ENCODE assay signal across 15 mouse cellular contexts in the genomic region with DNA sequence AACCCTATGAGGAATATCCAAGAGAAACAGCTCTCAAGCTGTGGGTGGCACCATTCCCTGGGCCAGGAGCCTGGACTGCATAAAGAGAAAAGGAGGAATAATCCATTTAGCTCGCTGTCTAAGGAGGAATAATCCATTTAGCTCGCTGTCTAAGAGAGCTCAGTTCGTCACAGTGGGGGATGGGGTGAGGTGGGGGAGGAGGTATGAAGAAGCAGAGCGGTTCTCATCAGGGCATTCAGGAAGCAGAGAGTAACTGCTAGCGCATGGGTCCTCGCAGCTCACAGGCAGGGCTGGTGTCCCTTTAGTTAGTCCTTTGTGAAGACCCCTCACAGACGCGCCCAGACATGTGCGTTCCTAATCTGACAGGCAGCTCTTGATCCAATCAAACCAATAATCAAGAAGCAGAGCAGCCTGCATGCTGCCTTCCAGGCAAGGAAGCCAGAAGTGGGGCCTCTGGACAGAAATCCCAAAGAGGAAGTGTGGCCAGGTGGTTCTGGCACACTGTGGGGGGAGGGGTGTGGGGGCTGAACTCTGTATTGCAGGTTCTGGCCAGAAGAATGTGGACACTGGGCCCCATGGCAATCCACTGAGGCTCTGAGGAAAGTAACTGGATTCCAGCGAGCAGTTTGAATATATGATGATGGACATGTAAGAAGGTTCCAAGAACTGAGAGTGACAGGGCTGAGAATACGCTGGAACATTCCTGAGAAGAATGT. TPM values are rescaled to one million over a fixed set of nuclear protein-coding genes. Genes with fewer than 3 reads are reported as not detected.
A peak's percentile ranks its signal among the peaks of the same experiment; 100 is the strongest.
DNase-seq lines count a peak whose midpoint lies in the region; ATAC-seq and TF ChIP-seq lines count a peak whose summit lies in the region.
"Had no signal": no experiment of that assay in that cellular context is flagged by ENCODE, and none has a peak within 500 bp of the region (broad histone marks: within the 10 kb centered on the region; RNA-seq: fewer than 3 reads in every experiment).

No protein-coding gene starts in this region.

- H3K27ac ChIP-seq in liver, postnatal 0 days (ENCODE audit: low read depth): peak overlapping the region; percentile 30
- H3K27ac ChIP-seq in liver, embryonic 12.5 days: no peak overlapping the region
- H3K27ac ChIP-seq: forebrain, embryonic 15.5 days; gastrocnemius, adult 2 months; layer of hippocampus, adult 2 months; liver, embryonic 14.5 days had no signal

- no peak overlapping the region for H3K4me3 ChIP-seq in liver, postnatal 0 days (ENCODE audit: low read depth, low read length)
- H3K4me3 ChIP-seq in liver, embryonic 12.5 days: no peak overlapping the region
- H3K4me3 ChIP-seq in G1E (ENCODE audit: low read depth, low read length): peak overlapping the region; percentile 17; the same call in 1 of the 2 replicates
- H3K4me3 ChIP-seq: forebrain, embryonic 15.5 days; gastrocnemius, adult 2 months; heart, embryonic 12.5 days; layer of hippocampus, adult 2 months; myocyte had no signal

- peak; percentile 34 for DNase-seq in liver, postnatal 0 days
- DNase-seq in G1E (ENCODE audit: low spot score): no peak
- peak; percentile 34 for DNase-seq in embryo, embryonic 10.5 days (ENCODE audit: low spot score)
- peak; percentile 46 for DNase-seq in naive thymus-derived CD4-positive, alpha-beta T cell, adult 2 months (ENCODE audit: low read depth)
- no peak for DNase-seq in yolk sac, embryonic 10.5 days (ENCODE audit: low spot score)
- no peak for DNase-seq in left cerebral cortex, postnatal 4 days
- DNase-seq: cerebellum, adult 8-10 months; gastrocnemius, adult 2 months; kidney, adult 9 months had no signal

- H3K4me2 ChIP-seq in liver, postnatal 0 days (ENCODE audit: low read depth, low read length): 0 out of 2 replicates have a peak overlapping the region, but pooled peaks have one; percentile 0
- H3K4me2 ChIP-seq in liver, embryonic 12.5 days: no peak overlapping the region
- H3K4me2 ChIP-seq: forebrain, embryonic 15.5 days; heart, embryonic 12.5 days had no signal

- no peaks in the 10 kb centered on the region for H3K27me3 ChIP-seq in liver, postnatal 0 days (ENCODE audit: insufficient read depth, low read length)
- H3K27me3 ChIP-seq in liver, embryonic 12.5 days (replicated peaks): peaks cover 7% of the 10 kb centered on the region; the same call in 1 of the 2 replicates
- peaks cover 13% of the 10 kb centered on the region for H3K27me3 ChIP-seq in G1E (ENCODE audit: insufficient read depth, low read length)
- H3K27me3 ChIP-seq: forebrain, embryonic 15.5 days; heart, embryonic 12.5 days had no signal

- 50% methylated on average over 11 of the region's 11 CpGs for WGBS in liver, postnatal 0 days (ENCODE audit: insufficient replicate concordance)
- WGBS in liver, embryonic 12.5 days (ENCODE audit: insufficient replicate concordance): 30% methylated on average over 11 of the region's 11 CpGs

- no peaks in the 10 kb centered on the region for H3K9me3 ChIP-seq in liver, postnatal 0 days (ENCODE audit: low read length)
- no peaks in the 10 kb centered on the region for H3K9me3 ChIP-seq in liver, embryonic 12.5 days (replicated peaks)
- no peaks in the 10 kb centered on the region for H3K9me3 ChIP-seq in G1E (replicated peaks)
- H3K9me3 ChIP-seq: forebrain, embryonic 15.5 days; heart, embryonic 12.5 days had no signal

- no peak for TF ChIP-seq EP300 in liver, postnatal 0 days (IDR thresholded peaks at IDR 0.05; ENCODE audit: low read depth)

- ATAC-seq in liver, postnatal 0 days: peak; percentile 41; the same call in 1 of the 2 replicates
- ATAC-seq in liver, embryonic 12.5 days: no peak
- ATAC-seq in G1E (ENCODE audit: extremely low read depth, insufficient number of reproducible peaks, low FRiP score, poor library complexity, severe bottlenecking): 0 out of 2 replicates have a peak, but pooled peaks have one; percentile 37
- ATAC-seq: forebrain, embryonic 15.5 days had no signal

- intact Hi-C loops in left cerebral cortex, postnatal 4 days (cut with DNase I): no loop called here

- no peak for TF ChIP-seq CTCF in liver, postnatal 0 days (IDR thresholded peaks at IDR 0.05; ENCODE audit: low read depth)
- no peak for TF ChIP-seq CTCF in G1E (IDR thresholded peaks at IDR 0.05; ENCODE audit: low read depth, low read length)

- no peak overlapping the region for H3K9ac ChIP-seq in liver, postnatal 0 days (replicated peaks)
- no peak overlapping the region for H3K9ac ChIP-seq in liver, embryonic 12.5 days
- H3K9ac ChIP-seq: forebrain, embryonic 15.5 days; heart, embryonic 12.5 days; liver, embryonic 14.5 days had no signal

- peaks cover 10% of the 10 kb centered on the region for H3K4me1 ChIP-seq in liver, postnatal 0 days (ENCODE audit: insufficient read depth)
- peaks cover 12% of the 10 kb centered on the region for H3K4me1 ChIP-seq in liver, embryonic 12.5 days
- H3K4me1 ChIP-seq in G1E (ENCODE audit: insufficient read depth, low read depth, low read length): peaks cover 39% of the 10 kb centered on the region
- H3K4me1 ChIP-seq: forebrain, embryonic 15.5 days; heart, embryonic 12.5 days had no signal

- no peaks in the 10 kb centered on the region for H3K36me3 ChIP-seq in liver, postnatal 0 days (replicated peaks; ENCODE audit: insufficient read depth, low read length)
- H3K36me3 ChIP-seq in liver, embryonic 12.5 days: no peaks in the 10 kb centered on the region
- no peaks in the 10 kb centered on the region for H3K36me3 ChIP-seq in G1E (replicated peaks)
- H3K36me3 ChIP-seq: forebrain, embryonic 15.5 days; heart, embryonic 12.5 days had no signal

RNA-seq across cellular contexts. Expression of gene Il4ra, which starts 9.4 kb away (rescaled TPM):
- polyA plus RNA-seq in liver, postnatal 0 days (2015; fragmentation: Nextera tagmentation; extraction: Ambion mirVana): 8.7 and 9.5 TPM in 2 replicates
- polyA plus RNA-seq in liver, embryonic 12.5 days (2016; fragmentation: Nextera tagmentation; extraction: Ambion mirVana): 4.1 and 5.2 TPM in 2 replicates
- total RNA-seq in G1E (2014; fragmentation: Nextera tagmentation) (21.1 and 23.5 TPM in 2 replicates), G1E (2017) (35.8 and 38.4 TPM in 2 replicates)
- 25.9 and 27.8 TPM in 2 replicates for polyA plus RNA-seq in G1E (2012)
- total RNA-seq in left cerebral cortex, postnatal 4 days (2021): 1 to 10 TPM; 5.0 to 6.3 TPM

RNA-seq across cellular contexts. Expression of gene Nsmce1, which starts 51.1 kb away (rescaled TPM):
- polyA plus RNA-seq in liver, postnatal 0 days (2015; fragmentation: Nextera tagmentation; extraction: Ambion mirVana): 47.6 and 49.2 TPM in 2 replicates
- polyA plus RNA-seq in liver, embryonic 12.5 days (2016; fragmentation: Nextera tagmentation; extraction: Ambion mirVana): 97.0 and 97.7 TPM in 2 replicates
- 44.0 and 59.3 TPM in 2 replicates for total RNA-seq in G1E (2014; fragmentation: Nextera tagmentation)
- 97.3 and 102 TPM in 2 replicates for total RNA-seq in G1E (2017)
- polyA plus RNA-seq in G1E (2012): 11.5 and 13.0 TPM in 2 replicates
- total RNA-seq in left cerebral cortex, postnatal 4 days (2021): 10 to 100 TPM; 31.0 to 33.3 TPM

Comparison
In these comparisons a context has a peak if more than half of its experiments do, and no peak if none do; other contexts are left out.
1. DNase-seq: peak in liver, postnatal 0 days (single experiment), embryo, embryonic 10.5 days (single experiment) and naive thymus-derived CD4-positive, alpha-beta T cell, adult 2 months (single experiment); none in G1E (single experiment), yolk sac, embryonic 10.5 days (single experiment) and left cerebral cortex, postnatal 4 days (single experiment).